Mouse (Mus musculus) C2C12 (cell line): ENCODE data around the gene Megf6.

ENCODE experiments used
- CEBPB ChIP-seq: IDR thresholded peaks from one replicate; pipeline ENCODE4 v1.6.1; 2011; ENCODE audit warnings: low read depth, mild to moderate bottlenecking, control low read depth, moderate library complexity
- CTCF ChIP-seq: IDR thresholded peaks from one replicate; pipeline ENCODE4 v1.5.1; 2011; ENCODE audit not compliant: control insufficient read depth, insufficient read depth, insufficient read length
- MAX ChIP-seq: IDR thresholded peaks from one replicate; pipeline ENCODE4 v1.6.1; 2011; ENCODE audit warnings: mild to moderate bottlenecking, control low read depth
- USF1 ChIP-seq: IDR thresholded peaks from one replicate; pipeline ENCODE4 v1.6.1; 2011; ENCODE audit warnings: low read depth, mild to moderate bottlenecking, control low read depth, moderate library complexity

GRCm38 (mm10) chr4:154301466-154301881 is 130.9 kb downstream of the Megf6 start, which contains the start of gene Arhgef16:
- TF ChIP-seq CTCF (no peak), CEBPB (no peak), MAX (no peak), USF1 (no peak)
